Mouse (Mus musculus) forebrain, embryonic 12.5 days (tissue): ENCODE results near the gene Sez6l. TPM values are rescaled to one million over a fixed set of nuclear protein-coding genes. Genes with fewer than 3 reads are reported as not detected.
A peak's percentile ranks its signal among the peaks of the same experiment; 100 is the strongest.

ENCODE experiments used
- ATAC-seq: fragments of 200-750 bp; cut with Nextera tagmentation; 2 replicates; pipeline ENCODE4 v1.8.0; 2017; ENCODE audit warnings: moderate TSS enrichment; ENCODE audit not compliant: low FRiP score
- H3K27ac ChIP-seq: fragments of 300-500 bp; sonication (generic); 2 replicates; pipeline ENCODE4 v1.5.1; 2016; ENCODE audit warnings: mild to moderate bottlenecking
- H3K27me3 ChIP-seq: fragments of 300-500 bp; sonication (generic); 2 replicates; pipeline ENCODE4 v1.6.1; 2016; ENCODE audit warnings: mild to moderate bottlenecking
- H3K36me3 ChIP-seq: fragments of 300-500 bp; sonication (generic); replicated peaks from 2 replicates; pipeline ENCODE4 v1.6.1; 2016; ENCODE audit warnings: mild to moderate bottlenecking
- H3K4me1 ChIP-seq: fragments of 300-500 bp; sonication (generic); 2 replicates; pipeline ENCODE4 v1.6.1; 2016
- H3K4me2 ChIP-seq: fragments of 300-500 bp; sonication (generic); 2 replicates; pipeline ENCODE4 v1.6.1; 2016; ENCODE audit warnings: mild to moderate bottlenecking, moderate library complexity
- H3K4me3 ChIP-seq: fragments of 300-500 bp; sonication (generic); replicated peaks from 2 replicates; pipeline ENCODE4 v1.5.1; 2016; ENCODE audit warnings: mild to moderate bottlenecking
- H3K9ac ChIP-seq: fragments of 300-500 bp; sonication (generic); 2 replicates; pipeline ENCODE4 v1.6.1; 2016; ENCODE audit warnings: mild to moderate bottlenecking
- H3K9me3 ChIP-seq: fragments of 300-500 bp; sonication (generic); 2 replicates; pipeline ENCODE4 v1.6.1; 2016
- WGBS: fragments of 180-500 bp; shearing (Covaris S2); methylation state at CpG from one replicate; pipeline ENCODE4 v1.1.7; 2016; 5-methylcytosine and 5-hydroxymethylcytosine counted together
- polyA plus RNA-seq: library from polyadenylated mRNA; unstranded; fragments of >200 nt; fragmentation: Nextera tagmentation; extraction: Ambion mirVana; gene quantifications from 2 replicates; pipeline ENCODE4 v1.2.1, GENCODE M21; 2016

Sez6l gene
- polyA plus RNA-seq, 1 experiment from 2014 or later = 13.4 TPM

DNA sequence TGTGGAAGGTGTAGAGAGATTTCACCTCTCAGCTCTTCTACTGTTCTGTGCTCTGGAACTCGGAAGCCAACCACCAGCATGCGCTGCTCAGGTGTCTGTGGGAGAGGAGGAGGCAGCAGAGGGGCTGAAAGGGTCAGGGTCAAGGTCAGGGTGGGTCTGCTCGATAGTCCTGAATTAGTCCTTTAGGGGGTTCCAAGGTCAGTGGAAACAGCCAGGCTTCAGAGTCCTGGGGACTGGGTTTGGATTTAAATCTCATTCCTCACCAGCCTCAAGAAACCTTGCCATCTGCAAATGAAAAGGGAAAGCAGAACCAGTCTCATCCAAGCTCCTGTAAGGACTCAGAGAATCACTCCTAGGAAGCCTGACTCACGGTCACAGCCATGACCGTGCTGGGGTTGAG, 67.1 kb downstream of the Sez6l start:
- H3K27ac ChIP-seq = no peak overlapping the region
- ATAC-seq = no peak
- H3K4me3 ChIP-seq = no peak overlapping the region
- WGBS = 78% methylated on average over 5 of the region's 5 CpGs
- no peaks in the 10 kb centered on the region for H3K9me3 ChIP-seq
- H3K27me3 ChIP-seq = no peaks in the 10 kb centered on the region
- no peaks in the 10 kb centered on the region for H3K36me3 ChIP-seq
- H3K4me2 ChIP-seq = no peak overlapping the region
- no peak overlapping the region for H3K9ac ChIP-seq
- H3K4me1 ChIP-seq = peaks cover 26% of the 10 kb centered on the region

GRCm38 (mm10) chr5:112505595-112505994, 71.4 kb downstream of the Sez6l start:
- Histone ChIP-seq H3K36me3 (no peaks in the 10 kb centered on the region), H3K27me3 (no peaks in the 10 kb centered on the region), H3K4me1 (peaks cover 29% of the 10 kb centered on the region), H3K9me3 (no peaks in the 10 kb centered on the region), H3K9ac (no peak overlapping the region), H3K4me3 (no peak overlapping the region), H3K27ac (peak overlapping the region; percentile 59), H3K4me2 (no peak overlapping the region)
- WGBS = 12% methylated on average over 4 of the region's 4 CpGs
- peak; percentile 72 for ATAC-seq

DNA sequence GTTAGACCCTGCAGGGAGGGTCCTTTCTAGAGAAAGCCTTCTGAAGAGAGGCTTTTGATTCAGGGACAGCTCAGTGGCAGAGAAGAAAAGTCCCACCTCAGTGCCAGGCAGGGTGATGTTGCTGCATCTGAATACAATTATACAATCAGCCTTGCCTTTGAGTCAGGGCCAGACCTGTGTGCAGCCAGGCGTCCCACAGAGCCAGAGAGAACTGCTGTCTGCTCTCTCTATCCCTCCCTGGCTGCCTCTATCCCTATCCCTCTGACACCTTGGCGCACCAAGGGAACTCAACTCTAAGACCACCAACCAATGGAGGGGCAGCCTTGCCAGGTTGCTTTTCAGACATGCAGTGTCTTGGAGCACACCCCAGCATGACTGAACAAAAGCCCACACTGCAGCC, 75.6 kb downstream of the Sez6l start:
- H3K27ac ChIP-seq = peak overlapping the region; percentile 84
- H3K4me1 ChIP-seq = peaks cover 42% of the 10 kb centered on the region
- no peaks in the 10 kb centered on the region for H3K9me3 ChIP-seq
- H3K9ac ChIP-seq = no peak overlapping the region
- no peaks in the 10 kb centered on the region for H3K36me3 ChIP-seq
- 28% methylated on average over 2 of the region's 2 CpGs for WGBS
- ATAC-seq = no peak
- H3K27me3 ChIP-seq = no peaks in the 10 kb centered on the region
- H3K4me3 ChIP-seq = no peak overlapping the region
- H3K4me2 ChIP-seq = no peak overlapping the region

DNA sequence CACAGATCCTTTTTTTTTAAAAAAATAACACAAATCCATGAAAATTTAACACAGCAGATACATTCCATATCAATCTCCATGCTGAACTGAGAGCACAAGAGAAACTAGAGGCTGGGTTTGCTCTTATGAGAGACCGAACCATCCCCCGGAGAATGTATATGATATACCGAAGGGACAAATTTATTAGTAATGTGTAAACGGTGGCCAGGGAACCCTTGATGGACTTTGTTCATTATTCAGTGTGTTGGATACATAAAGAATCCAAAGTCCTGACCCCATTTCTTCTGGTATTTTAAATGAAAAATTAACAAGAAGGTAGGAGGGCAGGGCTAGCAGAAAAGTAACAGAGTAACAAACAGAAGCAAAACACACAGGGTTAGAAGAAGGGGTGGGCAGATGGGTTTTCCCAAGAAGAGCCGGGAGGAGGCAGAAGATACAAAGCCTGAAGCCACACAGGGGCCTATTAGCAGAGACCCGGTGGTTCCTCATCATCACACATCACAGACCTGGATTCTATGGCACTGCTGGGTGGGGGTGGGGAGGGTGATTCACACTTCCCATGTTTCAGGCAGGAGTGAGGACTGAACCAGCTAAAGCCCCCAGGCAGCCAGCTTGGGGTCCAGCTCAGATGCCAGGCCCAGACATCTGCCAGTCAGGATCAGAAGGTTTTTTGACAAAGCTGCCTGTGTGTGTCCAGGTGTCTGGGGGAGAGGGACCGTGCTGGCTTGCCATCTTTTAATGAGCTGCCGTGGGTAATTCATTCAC, 76.9 kb downstream of the Sez6l start:
- H3K36me3 ChIP-seq = no peaks in the 10 kb centered on the region
- H3K27me3 ChIP-seq = no peaks in the 10 kb centered on the region
- ATAC-seq = peak; percentile 69; the same call in 1 of the 2 replicates

GRCm38 (mm10) chr5:112498921-112499917, 77.8 kb downstream of the Sez6l start:
- Histone ChIP-seq H3K4me1 (peaks cover 30% of the 10 kb centered on the region), H3K4me2 (no peak overlapping the region), H3K36me3 (no peaks in the 10 kb centered on the region), H3K4me3 (no peak overlapping the region), H3K9me3 (no peaks in the 10 kb centered on the region), H3K27me3 (no peaks in the 10 kb centered on the region), H3K9ac (no peak overlapping the region), H3K27ac (no peak overlapping the region; the same call in 1 of the 2 replicates)
- no peak for ATAC-seq
- WGBS = 73% methylated on average over 13 of the region's 13 CpGs

More for the DNA sequence above, 76.9 kb downstream of the Sez6l start:
- H3K27ac ChIP-seq = peak overlapping the region; percentile 84
- H3K4me1 ChIP-seq = peaks cover 30% of the 10 kb centered on the region
- H3K4me2 ChIP-seq = no peak overlapping the region
- H3K9me3 ChIP-seq = no peaks in the 10 kb centered on the region
- H3K4me3 ChIP-seq = no peak overlapping the region
- 48% methylated on average over 8 of the region's 8 CpGs for WGBS
- no peak overlapping the region for H3K9ac ChIP-seq

- H3K27me3 ChIP-seq = no peaks in the 10 kb centered on the region
- peaks cover 39% of the 10 kb centered on the region for H3K4me1 ChIP-seq
- H3K9ac ChIP-seq = no peak overlapping the region
- ATAC-seq = no peak
- H3K9me3 ChIP-seq = no peaks in the 10 kb centered on the region
- no peak overlapping the region for H3K4me3 ChIP-seq
- H3K4me2 ChIP-seq = no peak overlapping the region
- H3K27ac ChIP-seq = no peak overlapping the region
- 85% methylated on average over 7 of the region's 7 CpGs for WGBS
- H3K36me3 ChIP-seq = no peaks in the 10 kb centered on the region
These were observed 80.1 kb downstream of the Sez6l start for GRCm38 (mm10) chr5:112496753-112497369.

GRCm38 (mm10) chr5:112493492-112493891, 83.5 kb downstream of the Sez6l start:
- Histone ChIP-seq H3K4me3 (no peak overlapping the region), H3K27me3 (no peaks in the 10 kb centered on the region), H3K9me3 (no peaks in the 10 kb centered on the region), H3K9ac (no peak overlapping the region), H3K27ac (no peak overlapping the region), H3K36me3 (no peaks in the 10 kb centered on the region), H3K4me1 (peaks cover 9% of the 10 kb centered on the region), H3K4me2 (peak overlapping the region; percentile 26; the same call in 1 of the 2 replicates)
- peak; percentile 62; the same call in 1 of the 2 replicates for ATAC-seq
- 33% methylated on average over 11 of the region's 11 CpGs for WGBS

- Histone ChIP-seq H3K36me3 (no peaks in the 10 kb centered on the region), H3K27me3 (peaks cover 5% of the 10 kb centered on the region), H3K4me3 (no peak overlapping the region), H3K27ac (0 out of 2 replicates have a peak overlapping the region, but pooled peaks have one; percentile 25), H3K9me3 (no peaks in the 10 kb centered on the region), H3K4me2 (no peak overlapping the region), H3K9ac (no peak overlapping the region), H3K4me1 (peaks cover 10% of the 10 kb centered on the region)
- ATAC-seq = no peak
- WGBS = 51% methylated on average over 11 of the region's 11 CpGs
These were observed 85.5 kb downstream of the Sez6l start for GRCm38 (mm10) chr5:112491489-112491888.

DNA sequence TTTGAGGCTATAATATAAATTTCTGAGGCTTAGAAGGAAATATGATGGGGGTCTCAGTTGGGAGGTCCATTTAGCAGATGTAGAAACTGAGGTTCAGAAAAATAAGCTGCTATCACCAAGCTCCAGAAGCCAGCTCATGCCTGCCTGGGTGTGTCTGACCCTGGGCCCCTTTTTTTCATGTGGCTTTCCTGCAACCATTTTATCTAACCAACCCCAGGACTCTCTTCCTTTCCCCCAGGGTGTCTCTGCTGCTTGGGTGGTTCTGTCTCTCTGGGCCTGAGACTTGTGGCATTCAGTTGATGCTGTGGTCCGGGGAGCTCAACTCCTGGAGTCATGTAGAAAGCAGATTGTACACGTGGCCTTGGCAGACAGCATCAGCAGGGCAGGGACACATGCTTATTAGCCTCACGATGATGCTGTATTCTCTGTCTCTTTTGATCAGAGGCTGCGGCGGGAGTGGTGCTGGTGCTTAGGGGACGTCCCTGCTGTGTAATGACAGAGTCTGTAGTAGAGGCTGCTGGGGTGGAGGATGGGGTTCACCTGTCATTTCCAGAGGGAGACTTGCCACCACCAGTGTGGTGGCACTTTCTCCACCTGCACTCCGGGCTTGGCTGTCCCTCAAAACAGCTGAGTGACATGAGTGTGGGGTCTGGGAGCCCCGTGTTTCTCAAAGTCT, 88.7 kb downstream of the Sez6l start:
- no peak for ATAC-seq
- no peaks in the 10 kb centered on the region for H3K36me3 ChIP-seq
- peaks cover 8% of the 10 kb centered on the region for H3K27me3 ChIP-seq
- H3K4me3 ChIP-seq = no peak overlapping the region
- 52% methylated on average over 8 of the region's 8 CpGs for WGBS
- H3K9ac ChIP-seq = no peak overlapping the region
- no peak overlapping the region for H3K4me2 ChIP-seq
- H3K27ac ChIP-seq = 0 out of 2 replicates have a peak overlapping the region, but pooled peaks have one; percentile 38
- peaks cover 26% of the 10 kb centered on the region for H3K4me1 ChIP-seq
- H3K9me3 ChIP-seq = no peaks in the 10 kb centered on the region

DNA sequence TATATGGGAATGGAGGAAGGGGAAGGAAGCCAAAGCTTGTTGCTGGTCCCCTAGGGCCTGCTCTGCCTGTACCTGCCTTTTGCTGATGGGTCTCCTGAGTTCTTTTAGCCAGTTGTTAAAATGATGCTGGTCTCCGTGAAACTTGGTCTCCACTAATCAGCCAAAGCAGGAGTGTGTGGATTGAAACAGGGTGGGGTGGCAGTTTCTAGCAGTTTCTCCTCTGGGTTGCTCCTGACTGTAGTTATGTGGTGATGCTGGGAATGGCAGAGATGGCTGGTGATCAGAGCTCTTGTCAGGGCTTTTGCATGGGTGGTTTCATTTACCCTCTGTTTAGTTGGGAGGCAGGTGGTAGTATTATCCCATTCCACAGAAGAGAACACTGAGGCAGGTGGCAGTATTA, 89.5 kb downstream of the Sez6l start:
- no peak overlapping the region for H3K27ac ChIP-seq
- H3K4me3 ChIP-seq = no peak overlapping the region
- no peaks in the 10 kb centered on the region for H3K9me3 ChIP-seq
- H3K36me3 ChIP-seq = no peaks in the 10 kb centered on the region
- no peak for ATAC-seq
- peaks cover 14% of the 10 kb centered on the region for H3K27me3 ChIP-seq
- H3K9ac ChIP-seq = no peak overlapping the region
- no peak overlapping the region for H3K4me2 ChIP-seq
- 91% methylated on average over 1 of the region's 1 CpGs for WGBS
- H3K4me1 ChIP-seq = peaks cover 26% of the 10 kb centered on the region

- H3K4me2 ChIP-seq = no peak overlapping the region
- H3K27ac ChIP-seq = no peak overlapping the region
- WGBS = 72% methylated on average over 5 of the region's 5 CpGs
- peaks cover 37% of the 10 kb centered on the region for H3K4me1 ChIP-seq
- no peaks in the 10 kb centered on the region for H3K9me3 ChIP-seq
- H3K9ac ChIP-seq = no peak overlapping the region
- peaks cover 17% of the 10 kb centered on the region for H3K27me3 ChIP-seq
- H3K4me3 ChIP-seq = no peak overlapping the region
- H3K36me3 ChIP-seq = no peaks in the 10 kb centered on the region
- no peak for ATAC-seq
These were observed 90.6 kb downstream of the Sez6l start for GRCm38 (mm10) chr5:112486415-112486814.
